Mouse (Mus musculus): ENCODE results near the gene Cxcr3. TPM values are rescaled to one million over a fixed set of nuclear protein-coding genes. Genes with fewer than 3 reads are reported as not detected.

Gene Cxcr3
- 1.3 and 1.9 TPM in 2 replicates for total RNA-seq (2023)

DNA sequence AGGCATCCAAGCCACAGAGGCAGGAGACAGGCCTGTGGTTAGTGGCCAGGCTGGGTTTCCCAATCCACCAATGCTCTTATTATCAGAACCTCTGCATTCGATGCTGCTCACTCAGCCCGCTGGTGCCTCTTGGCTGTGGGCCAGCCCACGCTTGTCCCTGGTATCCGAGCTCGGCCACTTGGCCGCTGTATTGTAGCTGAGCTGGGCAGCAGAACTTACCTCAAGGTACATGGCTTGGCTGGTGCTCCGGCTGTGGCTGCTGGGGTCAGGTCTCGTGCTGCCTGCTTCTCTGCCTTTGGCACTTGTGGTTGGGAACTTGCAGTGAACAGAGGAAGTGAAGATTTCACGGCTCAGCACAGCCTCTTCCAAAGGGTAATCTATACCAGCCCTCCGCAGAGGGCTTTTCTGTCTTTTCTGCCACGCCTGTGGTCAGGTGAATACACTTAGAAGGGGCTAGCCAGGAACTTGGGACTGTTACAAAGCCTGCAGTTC, at the start of gene Cxcr3:
Gene Cxcr3, minus strand, starts transcription at position 442 of the 492 bp plus-strand sequence.

Other genes starting within 250 kb of the Cxcr3 start
- 28.4 and 42.5 TPM in 2 replicates for gene Taf1, start 201.5 kb downstream of the Cxcr3 start, total RNA-seq (2023)
- 195 and 273 TPM in 2 replicates for gene Ogt, start 94.2 kb downstream of the Cxcr3 start, total RNA-seq (2023)
- gene Gm4779, start 60.2 kb upstream of the Cxcr3 start, total RNA-seq (2023) = not detected in 2 replicates
- not detected in 2 replicates for gene 8030474K03Rik, start 60.4 kb upstream of the Cxcr3 start, total RNA-seq (2023)
- gene Nhsl2, start 115.1 kb upstream of the Cxcr3 start, total RNA-seq (2023) = 198 and 202 TPM in 2 replicates

Data from neutrophil, adult 65 days (primary cell).